15 mouse cellular contexts compared by ENCODE assay signal in the genomic region with DNA sequence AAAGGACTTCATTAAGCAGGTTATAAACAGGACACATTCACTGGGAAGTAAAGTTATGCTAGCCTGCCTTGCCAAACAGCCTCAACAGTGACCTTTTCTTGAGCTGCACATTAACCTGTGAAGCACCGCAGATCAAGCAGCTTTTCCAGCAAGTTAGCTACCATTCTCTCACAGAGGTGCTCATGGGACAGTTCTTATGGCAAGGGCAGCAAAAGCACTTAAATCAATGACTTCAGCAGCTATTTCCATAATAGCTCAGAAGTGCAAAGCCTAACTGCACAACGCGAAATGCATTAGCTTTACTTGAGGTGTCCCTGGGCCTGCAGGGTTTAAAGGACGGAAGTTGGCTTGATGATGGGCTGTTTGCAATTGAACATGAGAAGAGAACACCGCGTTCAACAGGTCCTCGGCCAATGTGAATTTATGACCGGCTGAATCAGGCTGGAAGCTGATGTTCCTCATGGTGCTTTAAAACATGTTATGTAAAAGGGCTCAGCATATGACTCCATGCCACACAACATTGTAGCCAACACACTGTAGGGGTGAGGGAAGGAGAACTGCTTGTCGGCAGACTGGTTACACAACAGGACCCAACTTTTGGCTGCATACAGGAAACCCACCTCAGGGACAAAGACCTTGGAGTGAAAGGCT.
"Had no signal": no experiment of that assay in that cellular context is flagged by ENCODE, and none has a peak within 500 bp of the region (broad histone marks: within the 10 kb centered on the region; RNA-seq: fewer than 3 reads in every experiment).

No protein-coding gene starts in this region.

- H3K9me3 ChIP-seq: limb, embryonic 12.5 days; liver, embryonic 13.5 days; lung, embryonic 15.5 days; midbrain, embryonic 12.5 days had no signal

- H3K4me2 ChIP-seq: limb, embryonic 12.5 days; liver, embryonic 13.5 days; lung, embryonic 15.5 days; midbrain, embryonic 12.5 days had no signal

- H3K4me3 ChIP-seq: limb, embryonic 12.5 days; liver, embryonic 13.5 days; lung, embryonic 15.5 days; megakaryocyte, embryonic 14.5 days; midbrain, embryonic 12.5 days had no signal

- ATAC-seq: inflammation-experienced regulatory T-cells, adult 6 months; intestine, postnatal 0 days; liver, postnatal 0 days; midbrain, embryonic 16.5 days had no signal

- H3K27ac ChIP-seq: limb, embryonic 12.5 days; liver, embryonic 13.5 days; lung, embryonic 15.5 days; macrophage; midbrain, embryonic 12.5 days had no signal

- H3K27me3 ChIP-seq: limb, embryonic 12.5 days; liver, embryonic 13.5 days; lung, embryonic 15.5 days; megakaryocyte, embryonic 14.5 days had no signal

- H3K36me3 ChIP-seq: limb, embryonic 12.5 days; liver, embryonic 13.5 days; lung, embryonic 15.5 days; midbrain, embryonic 12.5 days had no signal

- H3K4me1 ChIP-seq: limb, embryonic 12.5 days; liver, embryonic 13.5 days; megakaryocyte, embryonic 14.5 days; midbrain, embryonic 12.5 days had no signal

- DNase-seq: layer of hippocampus, adult 9-11 months; liver; liver, embryonic 13.5 days; liver, postnatal 0 days; lung, postnatal 14 days; right cerebral cortex, postnatal 14 days; thymus, postnatal 4 days had no signal

- H3K9ac ChIP-seq: limb, embryonic 12.5 days; liver, embryonic 13.5 days; liver, postnatal 0 days; lung, embryonic 15.5 days; midbrain, embryonic 12.5 days had no signal
